Mouse (Mus musculus) liver, embryonic 14 days (tissue): Measurements from ENCODE around the gene Macc1. TPM values are rescaled to one million over a fixed set of nuclear protein-coding genes. Genes with fewer than 3 reads are reported as not detected.

Source experiments
- polyA plus RNA-seq: library from polyadenylated mRNA; depleted of rRNA; stranded (reverse); fragments of >200 nt; gene quantifications from 2 replicates; pipeline ENCODE4 v1.2.3, GENCODE M21; 2012; rRNA removed

Gene Macc1
- polyA plus RNA-seq: 0.01 TPM in 1 of 2 replicates, not detected in the other

DNA sequence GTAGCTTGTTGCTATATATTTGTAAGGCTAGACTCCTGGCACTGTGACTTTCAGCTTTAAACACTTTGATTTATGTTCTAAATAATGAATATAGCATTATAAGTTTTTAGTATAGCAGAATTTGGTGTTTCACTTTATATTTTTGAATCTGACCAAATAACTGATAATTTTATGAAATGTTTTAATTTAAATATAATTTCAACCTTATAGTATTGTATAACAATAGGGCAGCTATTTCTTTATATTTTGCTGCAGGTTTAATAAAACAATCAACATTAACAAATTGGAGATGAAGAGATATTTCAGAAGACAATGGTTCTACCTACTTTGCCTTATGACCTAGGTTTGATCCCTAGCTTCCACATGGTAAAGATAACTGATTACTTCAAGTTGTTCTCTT is at the start of gene Macc1:
Macc1 (plus strand) TSS at position 301 of the 400 bp plus-strand sequence.

Other genes with a start within 250 kb of the Macc1 start
- gene Itgb8, start 75.5 kb upstream of the Macc1 start, polyA plus RNA-seq: 0.02 and 0.05 TPM in 2 replicates